Mouse (Mus musculus) mature B cell (primary cell): ENCODE results near the gene Elavl1.
"Not testable (repeated sequence)": the region's sequence is repeated elsewhere in the genome, so short reads cannot be mapped to it uniquely, and the experiment has no call there.

Source experiments
- in situ Hi-C: fragments of 300-500 bp; cut with MboI; formaldehyde crosslinking; loops from 2 replicates; pipeline ENCODE4 v1.14.3; 2019

Elavl1 gene

GRCm38 (mm10) chr8:4258233-4258632 lies 67.0 kb downstream of the Elavl1 start:
- in situ Hi-C loops, result no loop called here

- in situ Hi-C loops, result no loop called here
Measured at GRCm38 (mm10) chr8:4257350-4257749, 67.9 kb downstream of the Elavl1 start.

GRCm38 (mm10) chr8:4256911-4257310 lies 68.3 kb downstream of the Elavl1 start:
- in situ Hi-C loops, result no loop called here

GRCm38 (mm10) chr8:4255471-4255870 lies 69.7 kb downstream of the Elavl1 start:
- in situ Hi-C loops, result not testable (repeated sequence)

- in situ Hi-C loops, result no loop called here
Measured at GRCm38 (mm10) chr8:4254001-4254400, 71.2 kb downstream of the Elavl1 start.

- in situ Hi-C loops, result no loop called here
Measured at GRCm38 (mm10) chr8:4252934-4253841, 72.0 kb downstream of the Elavl1 start, which contains the start of gene Snapc2. Snapc2 (plus strand) TSS chr8:4253080.

- in situ Hi-C loops, result no loop called here
Measured at GRCm38 (mm10) chr8:4252116-4252760, 73.0 kb downstream of the Elavl1 start.

- in situ Hi-C loops, result no loop called here
Measured at GRCm38 (mm10) chr8:4250306-4250970, 74.8 kb downstream of the Elavl1 start.

GRCm38 (mm10) chr8:4249213-4249612 lies 76.0 kb downstream of the Elavl1 start:
- in situ Hi-C loops, result no loop called here

GRCm38 (mm10) chr8:4247951-4248540 lies 77.2 kb downstream of the Elavl1 start, which contains the start of gene Tgfbr3l:
Tgfbr3l (plus strand) TSS chr8:4248214.
- in situ Hi-C loops, result no loop called here

- in situ Hi-C loops, result no loop called here
Measured at GRCm38 (mm10) chr8:4247241-4247640, 78.0 kb downstream of the Elavl1 start.

GRCm38 (mm10) chr8:4245737-4246136 lies 79.5 kb downstream of the Elavl1 start:
- in situ Hi-C loops, result no loop called here

GRCm38 (mm10) chr8:4245061-4245460 lies 80.2 kb downstream of the Elavl1 start:
- in situ Hi-C loops, result no loop called here

GRCm38 (mm10) chr8:4239193-4239890 lies 85.9 kb downstream of the Elavl1 start:
- in situ Hi-C loops, result no loop called here

- in situ Hi-C loops, result no loop called here
Measured at GRCm38 (mm10) chr8:4238434-4239192, 86.6 kb downstream of the Elavl1 start, which contains the start of the genes Map2k7 and Gm49320. Map2k7 (plus strand) TSS chr8:4238740. Gm49320 (plus strand) TSS chr8:4238865.

- in situ Hi-C loops, result no loop called here
Measured at GRCm38 (mm10) chr8:4237814-4238433, 87.3 kb downstream of the Elavl1 start.
